Mouse (Mus musculus) intestine, embryonic 15.5 days (tissue): ENCODE data around the gene Vmn1r219. TPM values are rescaled to one million over a fixed set of nuclear protein-coding genes. Genes with fewer than 3 reads are reported as not detected.
"Not testable (repeated sequence)": the region's sequence is repeated elsewhere in the genome, so short reads cannot be mapped to it uniquely, and the experiment has no call there.

Source experiments
- ATAC-seq: fragments of 200-750 bp; cut with Nextera tagmentation; 2 replicates; pipeline ENCODE4 v1.8.0; 2017; ENCODE audit warnings: moderate TSS enrichment, moderate library complexity
- H3K27ac ChIP-seq: fragments of 300-500 bp; sonication (generic); 2 replicates; pipeline ENCODE4 v1.5.1; 2015; ENCODE audit warnings: mild to moderate bottlenecking, inconsistent platforms
- H3K27me3 ChIP-seq: fragments of 300-500 bp; sonication (generic); replicated peaks from 2 replicates; pipeline ENCODE4 v1.6.1; 2015; ENCODE audit warnings: inconsistent platforms
- H3K36me3 ChIP-seq: fragments of 300-500 bp; sonication (generic); 2 replicates; pipeline ENCODE4 v1.6.1; 2015; ENCODE audit warnings: inconsistent platforms
- H3K4me1 ChIP-seq: fragments of 300-500 bp; sonication (generic); replicated peaks from 2 replicates; pipeline ENCODE4 v1.6.1; 2015; ENCODE audit warnings: inconsistent platforms
- H3K4me2 ChIP-seq: fragments of 300-500 bp; sonication (generic); replicated peaks from 2 replicates; pipeline ENCODE4 v1.6.1; 2015; ENCODE audit warnings: mild to moderate bottlenecking, inconsistent platforms
- H3K4me3 ChIP-seq: fragments of 300-500 bp; sonication (generic); replicated peaks from 2 replicates; pipeline ENCODE4 v1.5.1; 2015; ENCODE audit warnings: inconsistent platforms
- H3K9ac ChIP-seq: fragments of 300-500 bp; sonication (generic); 2 replicates; pipeline ENCODE4 v1.6.1; 2015; ENCODE audit warnings: inconsistent platforms
- H3K9me3 ChIP-seq: fragments of 300-500 bp; sonication (generic); 2 replicates; pipeline ENCODE4 v1.6.1; 2016; ENCODE audit warnings: inconsistent platforms
- WGBS: fragments of 180-500 bp; shearing (Covaris S2); methylation state at CpG from one replicate; pipeline ENCODE4 v1.1.7; 2015; 5-methylcytosine and 5-hydroxymethylcytosine counted together
- polyA plus RNA-seq: library from polyadenylated mRNA; unstranded; fragments of >200 nt; fragmentation: Nextera tagmentation; extraction: Ambion mirVana; gene quantifications from 2 replicates; pipeline ENCODE4 v1.2.1, GENCODE M21; 2015

The Vmn1r219 gene
- not detected in 2 replicates for polyA plus RNA-seq

DNA sequence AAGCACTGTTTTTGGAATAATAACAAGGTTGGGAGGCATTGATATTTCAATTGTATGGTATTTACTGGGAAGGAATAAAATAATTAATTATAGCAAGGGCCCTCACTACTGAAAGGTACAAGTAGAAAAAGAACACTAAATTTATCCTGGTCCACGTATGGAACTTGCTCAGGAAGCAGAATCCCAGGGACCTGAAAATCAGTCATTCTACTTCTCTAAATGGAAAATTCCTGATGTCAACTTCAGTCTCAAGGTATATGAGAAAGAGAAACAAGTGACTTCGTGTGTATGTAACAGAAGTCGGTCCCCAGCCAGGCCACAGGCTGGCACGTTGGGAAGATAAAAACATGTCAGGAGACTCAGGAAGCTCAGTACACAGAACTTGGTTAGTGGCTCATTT lies at the start of gene Vmn1r219:
TSS of gene Vmn1r219 (plus strand) at position 301 of the 400 bp plus-strand sequence.
- H3K4me3 ChIP-seq = no peak within 1 kb of the TSS
- no peaks in the 10 kb centered on the region for H3K27me3 ChIP-seq
- 75% methylated on average over 4 of the region's 4 CpGs for WGBS
- H3K27ac ChIP-seq = no peak within 1 kb of the TSS
- H3K9me3 ChIP-seq = no peaks in the 10 kb centered on the region
- no peaks in the 10 kb centered on the region for H3K36me3 ChIP-seq
- no peaks in the 10 kb centered on the region for H3K4me1 ChIP-seq
- no peak within 1 kb of the TSS for H3K4me2 ChIP-seq
- no peak for ATAC-seq
- H3K9ac ChIP-seq = no peak within 1 kb of the TSS

DNA sequence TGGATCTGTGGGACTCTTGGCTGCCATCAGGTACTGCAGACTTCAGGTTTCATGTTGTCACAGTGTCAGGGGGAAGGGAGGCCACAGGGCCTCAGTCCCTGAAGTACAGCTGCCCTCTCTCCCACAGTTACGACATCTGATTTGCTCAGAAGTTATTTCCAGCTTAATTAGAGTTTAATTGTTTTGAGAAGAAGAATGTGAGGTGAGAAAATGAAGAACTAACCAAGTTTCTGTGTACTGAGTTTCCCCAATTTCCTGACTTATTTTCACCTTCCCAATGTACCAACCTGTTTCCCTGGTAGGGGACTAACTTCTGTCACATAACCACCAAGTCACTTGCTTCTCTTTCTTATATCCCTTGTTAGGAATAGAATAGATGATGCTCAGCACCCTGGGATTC lies 41.0 kb upstream of the Vmn1r219 start, which contains the start of gene Vmn1r217:
TSS of gene Vmn1r217 (minus strand) at position 101 of the 400 bp plus-strand sequence.
- H3K27me3 ChIP-seq, H3K36me3 ChIP-seq, H3K9me3 ChIP-seq, H3K4me1 ChIP-seq, H3K9ac ChIP-seq, H3K4me2 ChIP-seq, ATAC-seq, H3K4me3 ChIP-seq, H3K27ac ChIP-seq: not testable (repeated sequence)
- WGBS = 70% methylated on average over 1 of the region's 1 CpGs

DNA sequence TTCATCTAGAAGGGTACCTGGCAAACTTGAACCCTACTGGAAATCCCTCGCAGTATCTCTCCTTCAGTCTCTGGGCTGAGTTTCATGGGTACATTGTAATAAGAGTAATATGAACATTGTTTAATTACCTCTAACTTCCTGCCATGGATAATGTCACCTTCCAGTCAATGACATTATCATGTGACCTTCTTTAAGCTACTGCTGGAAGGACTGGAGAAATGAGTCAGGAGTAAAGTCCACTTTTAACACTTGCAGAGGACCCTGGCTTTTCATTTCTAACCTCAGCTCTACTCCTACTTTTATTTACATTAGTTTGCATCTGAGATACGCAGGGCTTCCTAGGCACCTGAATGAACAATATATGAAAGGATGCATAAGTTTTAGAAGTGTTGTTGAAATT lies 38.5 kb upstream of the Vmn1r219 start:
- Histone ChIP-seq H3K4me2 (no peak overlapping the region), H3K27me3 (no peaks in the 10 kb centered on the region), H3K27ac (no peak overlapping the region), H3K9me3 (no peaks in the 10 kb centered on the region), H3K9ac (no peak overlapping the region), H3K36me3 (no peaks in the 10 kb centered on the region), H3K4me3 (no peak overlapping the region), H3K4me1 (no peaks in the 10 kb centered on the region)
- 66% methylated on average over 2 of the region's 2 CpGs for WGBS
- peak; percentile 77 for ATAC-seq

DNA sequence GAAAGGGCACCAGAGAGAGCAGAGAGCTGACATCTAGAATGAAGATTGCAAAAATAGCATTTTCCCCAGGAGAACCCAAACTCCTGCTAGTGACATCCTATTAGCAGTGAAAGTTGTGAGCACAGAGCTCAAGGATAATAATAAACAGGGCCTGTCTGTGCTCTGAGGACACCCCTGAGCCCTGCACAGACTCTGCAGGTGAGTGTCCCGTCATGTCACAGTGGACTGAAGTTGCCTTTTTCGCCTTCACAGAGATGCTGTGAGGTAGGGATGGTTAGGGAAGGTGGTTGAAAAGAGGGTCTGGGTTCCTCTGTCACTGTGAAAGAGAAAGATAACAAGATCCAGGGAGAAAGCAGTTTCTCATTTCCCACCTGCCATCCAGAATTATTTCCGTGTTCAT lies 26.0 kb upstream of the Vmn1r219 start, which contains the start of gene Vmn1r218:
TSS of gene Vmn1r218 (plus strand) at position 57 of the 400 bp plus-strand sequence.
- 66% methylated on average over 3 of the region's 3 CpGs for WGBS
- peak; percentile 20; the same call in 1 of the 2 replicates for ATAC-seq
- H3K36me3 ChIP-seq = no peaks in the 10 kb centered on the region

DNA sequence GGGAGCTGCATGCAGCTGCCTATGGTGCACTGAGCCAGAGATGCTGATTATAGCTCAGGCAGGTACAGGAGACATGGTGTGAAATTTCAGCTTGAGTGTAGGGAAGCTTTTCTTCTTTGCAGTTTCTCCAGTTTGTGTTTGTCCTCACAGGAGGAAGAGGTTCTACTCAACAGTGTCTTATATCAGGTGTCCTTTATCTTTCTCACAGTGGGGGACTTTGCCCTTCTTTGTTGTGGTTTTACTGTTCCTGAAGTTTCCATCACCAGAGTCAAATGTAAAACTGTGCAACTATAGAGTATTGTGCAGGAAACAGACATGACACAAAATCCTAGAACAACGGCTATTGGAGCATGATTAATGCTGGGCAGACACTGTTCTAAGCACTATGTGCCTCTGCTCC lies 25.6 kb upstream of the Vmn1r219 start:
- no peaks in the 10 kb centered on the region for H3K4me1 ChIP-seq
- H3K9ac ChIP-seq = no peak overlapping the region
- no peak overlapping the region for H3K4me2 ChIP-seq
- no peaks in the 10 kb centered on the region for H3K36me3 ChIP-seq
- peak; percentile 73 for ATAC-seq
- H3K4me3 ChIP-seq = no peak overlapping the region
- no peak overlapping the region for H3K27ac ChIP-seq
- no peaks in the 10 kb centered on the region for H3K9me3 ChIP-seq
- no peaks in the 10 kb centered on the region for H3K27me3 ChIP-seq
- WGBS = 37% methylated on average over 1 of the region's 1 CpGs

More for the DNA sequence above, 26.0 kb upstream of the Vmn1r219 start, which contains the start of gene Vmn1r218:
- no peaks in the 10 kb centered on the region for H3K9me3 ChIP-seq
- no peaks in the 10 kb centered on the region for H3K4me1 ChIP-seq
- H3K9ac ChIP-seq = no peak within 1 kb of the TSS
- no peak within 1 kb of the TSS for H3K27ac ChIP-seq
- no peak within 1 kb of the TSS for H3K4me3 ChIP-seq
- no peaks in the 10 kb centered on the region for H3K27me3 ChIP-seq
- no peak within 1 kb of the TSS for H3K4me2 ChIP-seq

DNA sequence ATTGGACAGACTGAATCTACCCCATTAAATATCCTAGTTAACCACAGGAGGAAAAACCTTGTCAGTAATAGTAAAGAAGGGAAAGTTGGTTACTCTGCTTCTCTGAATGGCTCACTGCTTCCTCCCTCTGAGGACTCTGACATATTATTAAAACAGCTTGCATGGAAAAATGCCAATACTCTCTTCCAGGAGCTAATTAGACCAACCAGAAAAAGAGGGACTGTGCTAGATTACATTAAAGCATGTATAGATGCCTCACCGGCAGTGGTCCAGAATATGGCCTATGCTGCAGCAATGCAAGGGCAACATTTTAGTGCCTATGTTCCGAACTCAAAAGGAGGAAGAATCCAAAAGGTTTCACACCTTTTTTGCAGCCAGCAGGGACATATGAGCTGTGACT lies 20.2 kb upstream of the Vmn1r219 start:
- ATAC-seq = no peak
- no peaks in the 10 kb centered on the region for H3K27me3 ChIP-seq
- WGBS = 85% methylated on average over 2 of the region's 2 CpGs
- H3K36me3 ChIP-seq = no peaks in the 10 kb centered on the region
- no peak overlapping the region for H3K9ac ChIP-seq
- H3K4me2 ChIP-seq = no peak overlapping the region
- H3K4me1 ChIP-seq = no peaks in the 10 kb centered on the region
- no peak overlapping the region for H3K27ac ChIP-seq
- no peaks in the 10 kb centered on the region for H3K9me3 ChIP-seq
- H3K4me3 ChIP-seq = no peak overlapping the region

DNA sequence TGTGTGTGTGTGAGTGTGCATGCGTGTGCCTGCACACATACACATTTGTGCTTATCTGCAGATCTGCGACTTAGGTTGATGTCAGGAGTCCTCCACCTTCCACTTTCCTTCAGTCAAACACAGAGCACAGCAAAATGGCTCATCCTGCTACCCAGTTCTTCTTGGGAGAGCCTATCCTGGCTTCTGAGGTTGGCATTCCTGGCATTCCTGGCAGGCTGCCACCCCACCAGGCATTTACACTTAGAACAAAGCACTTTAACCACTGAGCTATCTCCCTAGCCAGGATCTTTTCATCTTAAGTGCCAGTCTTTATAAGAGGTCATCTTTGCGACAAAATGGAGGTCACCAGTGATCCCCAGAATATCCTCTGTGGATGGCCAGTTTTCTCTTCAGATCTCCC lies 1.3 kb upstream of the Vmn1r219 start:
- Histone ChIP-seq H3K27ac (no peak overlapping the region), H3K4me2 (no peak overlapping the region), H3K9ac (no peak overlapping the region), H3K9me3 (no peaks in the 10 kb centered on the region), H3K4me3 (no peak overlapping the region), H3K27me3 (no peaks in the 10 kb centered on the region), H3K4me1 (no peaks in the 10 kb centered on the region), H3K36me3 (no peaks in the 10 kb centered on the region)
- ATAC-seq = no peak
- WGBS = 71% methylated on average over 3 of the region's 3 CpGs

DNA sequence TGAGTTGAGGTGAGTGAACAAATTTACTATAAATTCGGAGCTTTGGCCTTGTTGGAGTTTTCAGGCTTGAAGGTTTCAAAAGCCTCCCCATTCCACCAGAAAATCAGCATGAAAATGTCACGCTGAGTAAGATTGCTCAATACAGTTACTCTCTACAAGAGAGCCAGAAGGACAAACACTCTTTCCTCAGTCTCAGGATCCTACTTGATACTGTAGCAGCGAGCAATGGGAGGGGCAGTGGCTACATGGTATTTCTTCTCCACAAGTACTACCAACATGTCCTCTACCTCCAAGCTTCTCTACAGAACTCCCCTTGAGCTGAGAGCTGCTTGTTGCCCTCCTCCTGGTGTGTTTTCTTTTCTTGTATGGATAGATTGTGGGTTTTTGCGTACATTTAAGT lies 7.4 kb downstream of the Vmn1r219 start:
- H3K4me2 ChIP-seq, H3K4me1 ChIP-seq, H3K9ac ChIP-seq, H3K36me3 ChIP-seq, H3K27me3 ChIP-seq, H3K4me3 ChIP-seq, H3K9me3 ChIP-seq, ATAC-seq, H3K27ac ChIP-seq: not testable (repeated sequence)
- 93% methylated on average over 4 of the region's 4 CpGs for WGBS

DNA sequence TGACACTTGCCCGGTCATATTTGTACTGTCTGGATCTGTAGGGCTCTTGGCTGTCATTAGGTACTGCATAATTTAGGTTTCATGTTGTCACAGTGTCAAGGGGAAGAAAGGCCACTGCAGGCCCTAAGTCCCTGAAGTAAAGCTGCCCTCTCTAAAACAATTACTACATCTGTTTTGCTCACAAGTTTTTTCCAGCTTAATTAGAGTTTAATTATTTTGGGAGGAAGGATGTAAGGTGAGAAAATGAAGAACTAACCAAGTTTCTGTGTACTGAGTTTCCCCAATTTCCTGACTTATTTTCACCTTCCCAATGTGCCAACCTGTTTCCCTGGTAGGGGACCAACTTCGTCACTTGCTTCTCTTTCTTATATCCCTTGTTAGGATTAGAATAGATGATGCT lies 28.8 kb downstream of the Vmn1r219 start, which contains the start of gene Vmn1r220:
TSS of gene Vmn1r220 (minus strand) at position 101 of the 400 bp plus-strand sequence.
- 84% methylated on average over 2 of the region's 2 CpGs for WGBS

DNA sequence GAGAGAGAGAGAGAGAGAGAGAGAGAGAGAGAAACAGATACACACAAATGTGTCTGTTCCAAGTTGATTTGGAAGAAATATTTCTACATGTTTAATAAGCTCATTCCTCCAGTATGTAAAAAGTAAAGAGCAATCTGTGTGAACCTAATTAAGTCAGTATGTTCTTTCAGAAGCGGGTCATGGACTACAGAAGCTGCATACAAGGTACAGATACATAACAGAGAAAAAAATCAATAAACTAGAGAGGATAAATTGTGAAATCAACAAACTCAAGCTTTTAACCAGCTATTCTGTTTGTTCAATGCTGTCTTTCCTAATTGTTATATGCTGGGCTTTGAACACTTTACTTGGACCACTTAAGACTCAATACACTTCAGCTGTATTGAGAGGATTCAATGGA lies 44.8 kb downstream of the Vmn1r219 start:
- H3K36me3 ChIP-seq, H3K4me2 ChIP-seq, H3K27me3 ChIP-seq, H3K9ac ChIP-seq, H3K27ac ChIP-seq, ATAC-seq, H3K4me3 ChIP-seq, H3K4me1 ChIP-seq, H3K9me3 ChIP-seq: not testable (repeated sequence)
- 84% methylated on average over 1 of the region's 1 CpGs for WGBS

More for the DNA sequence above, 28.8 kb downstream of the Vmn1r219 start, which contains the start of gene Vmn1r220:
- Histone ChIP-seq H3K27ac (no peak within 1 kb of the TSS), H3K27me3 (no peaks in the 10 kb centered on the region), H3K9ac (no peak within 1 kb of the TSS), H3K4me2 (no peak within 1 kb of the TSS), H3K4me3 (no peak within 1 kb of the TSS), H3K36me3 (no peaks in the 10 kb centered on the region), H3K4me1 (no peaks in the 10 kb centered on the region), H3K9me3 (no peaks in the 10 kb centered on the region)
- no peak for ATAC-seq

DNA sequence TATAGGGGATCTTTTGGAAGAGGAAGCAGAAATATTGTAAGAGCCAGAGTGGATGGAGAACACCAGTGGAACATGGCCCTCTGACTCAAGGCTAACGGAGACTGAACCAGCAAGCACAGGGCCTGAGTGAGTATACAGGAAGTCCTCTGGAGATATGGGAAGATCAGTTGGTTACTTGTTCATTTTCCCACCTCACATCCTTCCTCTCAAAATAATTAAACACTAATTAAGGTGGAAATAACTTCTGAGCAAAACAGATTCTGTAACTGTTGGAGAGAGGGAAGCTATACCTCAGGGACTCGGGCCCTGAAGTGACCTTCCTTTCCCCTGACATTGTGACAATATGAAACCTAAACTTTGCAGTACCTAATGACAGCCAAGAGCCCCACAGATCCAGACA lies 54.7 kb downstream of the Vmn1r219 start, which contains the start of gene Vmn1r221:
TSS of gene Vmn1r221 (plus strand) at position 301 of the 400 bp plus-strand sequence.
- not testable (repeated sequence) for H3K4me2 ChIP-seq, H3K36me3 ChIP-seq, H3K27ac ChIP-seq, H3K4me1 ChIP-seq, H3K9me3 ChIP-seq, ATAC-seq, H3K9ac ChIP-seq, H3K4me3 ChIP-seq, H3K27me3 ChIP-seq
- 82% methylated on average over 2 of the region's 2 CpGs for WGBS
